Mouse (Mus musculus) right cerebral cortex, adult 2 months (tissue): ENCODE measurements around the gene Kcne3.

Experiments used
- DNase-seq, 2 experiments: peaks; one replicate each; pipeline ENCODE4 v3.0.0; 2021 to 2022; ENCODE audit warnings: low spot score in 2 of 2

The Kcne3 gene

DNA sequence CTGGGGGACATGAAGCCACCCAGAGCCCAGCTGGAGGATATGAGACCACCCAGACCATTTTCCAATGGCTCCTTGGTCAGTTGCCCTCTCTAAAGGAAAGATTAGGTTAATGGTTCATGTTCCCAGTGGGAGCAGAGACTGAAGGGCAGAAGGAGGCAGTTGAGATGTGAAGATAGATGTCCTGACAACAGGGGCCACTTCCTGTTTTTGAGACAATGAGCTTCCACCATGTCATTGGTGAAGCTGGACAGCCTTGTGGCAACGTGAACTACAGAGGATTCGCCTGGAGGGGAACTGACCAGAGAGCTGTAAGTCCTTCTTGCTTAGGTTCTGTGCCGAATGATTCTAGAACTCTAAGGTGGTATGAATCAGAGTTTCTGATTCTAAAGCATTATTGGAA lies at the start of gene Kcne3:
Gene Kcne3, plus strand, starts transcription at position 234 of the 400 bp plus-strand sequence.
- no peak for DNase-seq

DNA sequence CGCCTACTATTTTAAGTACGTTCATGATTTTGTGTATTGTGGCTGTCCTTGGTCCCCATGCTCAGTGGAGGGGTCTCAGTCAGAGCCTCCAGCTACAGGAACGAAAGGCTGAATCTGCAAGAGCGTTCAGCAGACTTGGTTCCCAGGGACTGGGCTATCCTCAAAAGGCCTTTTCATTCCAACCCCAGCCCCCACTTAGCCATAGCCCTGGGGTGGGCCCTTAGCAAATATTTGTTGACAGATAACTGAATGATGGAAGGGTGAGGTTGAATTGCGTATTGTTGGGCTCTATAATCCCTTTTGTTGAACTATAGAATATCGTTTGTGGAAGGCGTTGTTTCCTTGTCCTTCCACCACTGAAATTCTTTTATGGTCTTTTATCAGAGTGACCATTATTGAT lies 49.8 kb upstream of the Kcne3 start:
- no peak for DNase-seq

- DNase-seq: no peak
These were observed 47.9 kb upstream of the Kcne3 start for GRCm38 (mm10) chr7:100128262-100129041.

DNA sequence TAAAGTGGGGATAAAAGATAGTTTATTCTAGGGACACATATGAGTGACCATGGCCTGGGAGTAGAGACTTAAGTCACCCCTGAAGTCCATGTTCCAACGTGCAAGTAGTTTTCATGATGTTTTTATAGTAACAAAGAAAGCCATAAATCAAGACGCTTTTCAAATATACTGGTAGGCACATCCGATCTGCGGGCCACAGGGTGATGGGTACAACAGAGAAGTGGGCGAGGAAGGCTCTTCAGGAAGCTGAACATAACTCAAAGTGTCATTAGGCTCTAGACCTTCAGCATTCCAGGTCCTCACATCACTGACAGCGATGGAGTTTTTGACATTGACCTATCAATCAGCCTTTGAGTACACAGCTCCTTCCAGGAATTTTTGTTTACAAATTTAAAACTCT lies 45.7 kb upstream of the Kcne3 start:
- no peak for DNase-seq

GRCm38 (mm10) chr7:100132379-100132778 lies 43.9 kb upstream of the Kcne3 start:
- no peak for DNase-seq

DNA sequence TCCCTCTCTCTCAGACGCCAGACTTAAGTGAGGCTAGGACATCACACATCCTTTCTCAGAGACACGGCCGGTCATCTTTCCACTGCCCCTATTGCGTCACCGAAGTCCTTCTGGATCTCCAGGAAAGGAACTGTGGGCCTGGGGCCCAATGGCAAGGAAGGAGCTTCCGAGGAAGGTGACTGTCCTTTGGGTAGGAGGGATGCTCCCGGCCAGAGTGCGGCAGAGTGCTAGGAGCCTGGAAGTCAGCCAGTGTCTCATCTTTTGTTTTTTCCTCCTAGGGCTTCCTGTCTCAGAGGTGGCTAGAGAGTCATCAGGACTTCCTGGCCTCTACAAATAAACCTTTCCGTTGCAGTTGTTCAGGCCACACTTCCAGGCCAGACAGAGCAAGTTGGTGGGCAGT lies 39.3 kb upstream of the Kcne3 start:
- DNase-seq: no peak

- no peak for DNase-seq
These were observed 38.2 kb upstream of the Kcne3 start for GRCm38 (mm10) chr7:100138075-100138474.

- DNase-seq: no peak
These were observed 35.7 kb upstream of the Kcne3 start for GRCm38 (mm10) chr7:100140591-100140990.

DNA sequence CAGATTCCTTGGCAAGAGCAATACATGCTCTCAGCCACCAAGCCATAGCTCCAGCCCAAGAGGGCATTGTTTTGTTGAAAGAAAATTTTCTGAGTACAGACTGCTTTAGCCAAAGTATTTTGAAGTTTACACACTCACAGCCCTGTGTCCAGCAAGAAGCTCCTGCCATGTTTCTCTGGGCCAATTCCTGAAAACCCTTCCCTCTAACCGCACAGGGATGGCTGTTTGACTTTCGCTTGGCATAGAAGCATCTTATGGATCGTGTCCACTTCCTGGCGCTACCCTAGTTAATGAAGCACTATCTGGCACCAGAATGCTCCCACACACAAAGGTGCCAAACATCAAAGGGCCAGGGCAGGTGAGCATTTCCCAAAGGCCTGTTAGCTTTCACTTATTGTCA lies 27.7 kb upstream of the Kcne3 start:
- no peak for DNase-seq

DNA sequence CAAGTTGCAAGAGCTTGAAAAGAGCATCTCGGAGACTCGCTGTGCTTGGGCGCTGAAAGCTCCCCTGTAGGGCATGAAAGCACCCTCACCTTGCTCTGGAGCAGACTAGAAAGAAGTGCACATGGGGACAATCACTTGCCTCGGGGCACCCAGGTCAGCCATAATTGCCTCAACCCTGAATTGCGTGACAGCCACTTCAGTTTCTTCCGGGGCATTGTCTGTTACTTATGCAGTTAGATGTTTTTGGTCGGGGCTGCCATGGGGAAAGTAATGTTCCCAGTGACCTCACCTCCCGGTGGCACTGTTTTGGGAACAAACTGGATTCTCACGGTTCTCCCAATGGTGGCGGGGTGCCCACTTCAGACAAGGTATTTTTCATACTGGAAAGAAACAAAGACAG lies 26.2 kb upstream of the Kcne3 start:
- DNase-seq: no peak

DNA sequence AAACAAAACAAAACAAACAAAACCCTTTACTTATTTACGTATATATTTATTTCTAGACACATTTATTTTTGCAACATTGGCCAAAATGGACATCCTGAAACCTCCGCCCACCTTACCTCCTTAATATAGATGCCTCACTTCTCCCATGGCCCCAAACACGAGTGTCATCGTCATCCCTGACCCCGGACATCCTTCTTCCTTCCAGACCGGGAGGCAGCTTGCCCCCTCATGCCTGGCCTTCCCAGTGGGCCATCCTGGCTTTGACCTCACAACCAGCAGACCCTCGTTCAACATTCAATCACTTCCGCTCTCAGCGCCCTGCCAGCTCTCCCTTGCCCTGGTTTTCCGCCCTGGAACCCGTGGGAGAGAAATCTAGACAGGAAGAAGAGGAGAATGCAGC lies 25.7 kb upstream of the Kcne3 start:
- no peak for DNase-seq

DNA sequence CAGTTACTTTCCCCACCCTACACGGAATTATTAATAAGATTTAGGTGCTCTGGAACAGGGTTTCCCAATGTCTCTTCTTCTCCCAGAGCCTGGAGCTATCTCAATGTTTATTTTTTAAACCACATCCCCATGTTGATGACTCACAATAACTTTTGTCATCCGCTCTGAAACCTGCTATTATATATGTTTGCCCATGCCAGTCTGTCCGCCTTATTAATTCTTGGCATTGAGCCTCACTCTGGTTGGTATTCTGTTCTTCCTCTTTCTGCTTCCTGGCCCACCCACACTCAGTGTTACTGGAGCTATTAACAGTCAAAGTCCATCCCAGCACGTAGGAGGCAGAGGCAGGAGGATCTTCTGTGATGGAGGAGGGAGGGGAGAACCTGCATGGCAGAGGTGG lies 18.6 kb upstream of the Kcne3 start:
- DNase-seq: peak in 1 of 2 experiments; percentile 10

- peak; percentile 87 to 90 for DNase-seq
These were observed 17.0 kb upstream of the Kcne3 start, which contains the start of gene Lipt2 for GRCm38 (mm10) chr7:100159105-100159841. TSS of gene Lipt2 (plus strand) at chr7:100159277.

GRCm38 (mm10) chr7:100160006-100160405 lies 16.3 kb upstream of the Kcne3 start:
- no peak for DNase-seq

DNA sequence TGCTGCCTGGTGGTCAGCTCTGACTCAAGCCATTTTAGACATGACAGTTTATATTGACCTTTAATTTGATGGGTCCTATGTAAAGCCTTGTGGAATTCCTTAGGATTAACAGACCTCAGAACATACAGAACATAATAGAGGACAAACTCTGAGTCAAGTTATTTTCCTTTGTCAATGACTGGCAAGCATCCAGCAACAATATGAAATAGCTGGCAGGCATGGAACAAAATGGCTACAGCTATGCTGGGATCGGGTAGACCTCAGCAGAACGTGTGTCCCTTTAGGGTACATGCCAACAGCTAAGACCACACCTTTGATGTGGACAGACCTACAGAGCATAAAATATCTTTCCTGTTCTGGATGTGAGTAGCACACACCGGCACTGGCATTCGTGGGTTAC lies 12.8 kb upstream of the Kcne3 start:
- no peak for DNase-seq

DNA sequence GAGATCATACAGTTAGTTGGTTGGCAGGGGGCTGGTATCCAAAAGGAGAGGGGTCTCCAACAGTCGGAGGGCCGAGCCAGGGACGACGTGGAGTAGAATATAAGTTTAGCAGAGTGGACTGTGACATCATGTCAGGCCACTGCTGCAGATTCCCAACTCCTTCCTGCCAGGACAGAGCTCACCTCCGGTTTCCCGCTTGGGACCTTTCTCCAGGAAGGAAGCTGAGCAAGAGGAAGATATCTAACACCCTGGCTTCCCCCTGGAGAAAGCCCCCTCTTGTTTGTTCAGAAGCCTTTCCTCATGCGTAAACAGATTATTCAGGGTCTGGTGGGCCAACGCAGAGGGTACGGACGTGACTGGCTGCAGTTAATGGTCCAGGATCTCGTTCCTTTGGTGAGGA lies 7.6 kb upstream of the Kcne3 start:
- DNase-seq: no peak

GRCm38 (mm10) chr7:100170756-100171155 lies 5.5 kb upstream of the Kcne3 start:
- no peak for DNase-seq

DNA sequence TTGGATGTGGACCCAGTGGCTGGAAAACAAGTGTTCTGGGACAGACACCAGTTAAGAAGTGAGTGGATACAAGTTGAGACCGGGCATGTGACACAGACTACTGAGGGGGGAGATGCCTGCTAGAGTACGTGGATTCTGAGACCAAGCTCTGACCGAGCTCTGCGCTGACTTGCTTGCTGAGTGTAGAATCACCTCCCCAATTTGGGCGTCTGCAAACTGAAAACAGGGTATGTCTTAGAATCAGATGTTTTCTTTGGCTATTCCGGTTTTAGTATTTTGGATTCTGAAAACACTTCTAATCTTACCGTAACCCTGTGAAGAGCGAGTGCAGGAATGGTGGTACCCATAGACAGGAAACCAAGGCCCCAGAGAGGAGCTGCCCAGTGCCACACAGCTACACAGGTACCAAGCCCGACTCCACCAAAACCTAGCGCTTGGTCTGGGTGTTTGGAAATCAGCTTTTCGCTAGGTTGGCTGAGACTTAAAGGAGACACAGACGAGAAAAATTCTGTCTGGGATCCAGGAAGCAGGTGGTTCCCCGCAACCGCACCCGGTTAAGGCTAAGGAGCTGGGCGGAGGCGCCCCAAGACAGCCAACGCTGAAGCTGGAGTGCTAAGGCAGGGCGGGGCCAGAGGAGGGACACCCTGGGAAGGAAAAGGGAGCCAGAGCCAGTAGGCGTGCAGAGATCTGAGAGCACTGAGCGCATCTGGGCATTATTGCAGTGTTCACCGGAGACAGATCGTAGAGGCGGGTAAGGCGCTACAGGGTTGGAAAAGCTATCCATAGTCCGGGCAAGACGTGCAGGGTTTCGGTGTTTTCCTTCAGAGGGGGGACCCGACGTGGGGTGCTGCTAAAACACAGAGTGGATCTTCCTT lies 2.0 kb downstream of the Kcne3 start:
- DNase-seq: peak; percentile 65 to 66

DNA sequence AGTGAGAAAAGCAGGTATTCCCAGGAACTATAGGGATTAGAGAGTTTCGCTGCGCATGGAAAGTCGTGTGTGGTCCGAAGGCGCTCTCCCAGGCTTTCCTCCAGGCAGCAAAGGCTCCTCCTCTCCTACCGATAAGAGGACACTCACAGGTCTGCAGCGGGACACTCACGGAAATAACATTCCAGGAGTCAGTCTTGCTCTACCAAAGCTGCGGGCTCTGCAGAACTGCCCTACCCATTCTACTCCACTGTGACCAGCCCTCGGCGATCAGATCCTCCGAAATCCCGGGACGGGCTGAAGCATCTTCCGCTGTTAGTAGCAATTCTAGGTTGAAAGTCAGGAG lies 2.6 kb downstream of the Kcne3 start:
- no peak for DNase-seq

- no peak for DNase-seq
These were observed 3.1 kb downstream of the Kcne3 start for GRCm38 (mm10) chr7:100179394-100179793.

- no peak for DNase-seq
These were observed 3.6 kb downstream of the Kcne3 start for GRCm38 (mm10) chr7:100179836-100180407.

- DNase-seq: no peak
These were observed 4.9 kb downstream of the Kcne3 start for GRCm38 (mm10) chr7:100181176-100181575.
